Mouse (Mus musculus) CH12F3 (cell line): ENCODE data around the gene Defa21.
"Not testable (repeated sequence)": the region's sequence is repeated elsewhere in the genome, so short reads cannot be mapped to it uniquely, and the experiment has no call there.

Experiments
- in situ Hi-C: fragments of 300-500 bp; cut with MboI; formaldehyde crosslinking; loops from 2 replicates; pipeline ENCODE4 v1.14.3; 2020; ENCODE audit warnings: low sequenced_read_pairs

Defa21 gene

GRCm38 (mm10) chr8:21025245-21025644 is at the start of gene Defa21:
TSS of gene Defa21 (plus strand) at chr8:21025545.
- in situ Hi-C loops = not testable (repeated sequence)

GRCm38 (mm10) chr8:20979846-20980245 is 45.5 kb upstream of the Defa21 start:
- in situ Hi-C loops = loop anchor here (25.0 kb wide), 1 partner anchor 982 kb away; the partner anchor contains the start of genes Ccdc70 and Fam90a1a

GRCm38 (mm10) chr8:20994042-20994441 is 31.3 kb upstream of the Defa21 start:
- in situ Hi-C loops = loop anchor here (25.0 kb wide), 1 partner anchor 968 kb away; the partner anchor contains the start of genes Ccdc70 and Fam90a1a

- in situ Hi-C loops = loop anchor here (25.0 kb wide), 1 partner anchor 966 kb away; the partner anchor contains the start of genes Ccdc70 and Fam90a1a
These were observed 28.6 kb upstream of the Defa21 start for GRCm38 (mm10) chr8:20996776-20997175.

GRCm38 (mm10) chr8:20997291-20997690 is 28.1 kb upstream of the Defa21 start:
- in situ Hi-C loops = loop anchor here (25.0 kb wide), 1 partner anchor 965 kb away; the partner anchor contains the start of genes Ccdc70 and Fam90a1a

GRCm38 (mm10) chr8:21001171-21001570 is 24.2 kb upstream of the Defa21 start:
- in situ Hi-C loops = no loop called here

GRCm38 (mm10) chr8:21006801-21007200 is 18.5 kb upstream of the Defa21 start:
- in situ Hi-C loops = no loop called here

- in situ Hi-C loops = not testable (repeated sequence)
These were observed 16.8 kb upstream of the Defa21 start for GRCm38 (mm10) chr8:21008578-21008977.

- in situ Hi-C loops = not testable (repeated sequence)
These were observed 14.8 kb upstream of the Defa21 start for GRCm38 (mm10) chr8:21010548-21010947.

GRCm38 (mm10) chr8:21054747-21055146 is 29.4 kb downstream of the Defa21 start, which contains the start of gene Defa23:
TSS of gene Defa23 (plus strand) at chr8:21055047.
- in situ Hi-C loops = not testable (repeated sequence)

GRCm38 (mm10) chr8:21064738-21065137 is 39.4 kb downstream of the Defa21 start, which contains the start of gene Defa35:
TSS of gene Defa35 (plus strand) at chr8:21065038.
- in situ Hi-C loops = not testable (repeated sequence)
